Mouse (Mus musculus): ENCODE results near the gene Eef2kmt. TPM values are rescaled to one million over a fixed set of nuclear protein-coding genes. Genes with fewer than 3 reads are reported as not detected.

Eef2kmt gene
- polyA plus RNA-seq, 1 experiment, result 17.0 TPM

DNA sequence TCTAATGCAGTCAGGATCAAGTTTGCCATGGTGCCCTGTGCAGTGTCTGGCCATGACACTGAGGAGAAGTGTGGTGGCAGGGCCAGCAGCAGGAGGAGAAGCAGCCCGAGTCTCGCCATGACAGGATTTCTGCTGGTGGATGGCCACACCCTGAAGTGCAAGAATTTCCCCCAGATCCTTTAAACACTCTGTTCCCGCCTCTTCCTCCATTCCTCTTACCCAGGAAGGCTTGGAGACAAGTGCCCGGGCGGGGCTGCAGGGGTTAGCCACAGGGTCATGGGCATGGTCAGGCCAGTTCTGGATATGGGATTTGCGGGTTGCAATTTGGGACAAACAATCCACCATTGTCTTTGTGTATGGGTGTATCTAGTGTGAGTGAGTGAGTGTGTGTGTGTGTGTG is 33.6 kb downstream of the Eef2kmt start, which contains the start of gene AU021092:
Gene AU021092 (minus strand): TSS at position 160 of the 400 bp plus-strand sequence.
- no peak within 1 kb of the TSS for H3K4me3 ChIP-seq (ENCODE audit: insufficient read depth, low read length)
- no peaks in the 10 kb centered on the region for H3K4me1 ChIP-seq (ENCODE audit: control insufficient read depth, insufficient read depth, low read length)
- TF ChIP-seq POLR2A (IDR thresholded peaks at IDR 0.05; ENCODE audit: low read depth, low read length), result no peak
- no peak for TF ChIP-seq CTCF (IDR thresholded peaks at IDR 0.05; ENCODE audit: borderline replicate concordance, insufficient read depth, low read length)
- H3K27ac ChIP-seq (ENCODE audit: insufficient read depth, low read length), result no peak within 1 kb of the TSS

DNA sequence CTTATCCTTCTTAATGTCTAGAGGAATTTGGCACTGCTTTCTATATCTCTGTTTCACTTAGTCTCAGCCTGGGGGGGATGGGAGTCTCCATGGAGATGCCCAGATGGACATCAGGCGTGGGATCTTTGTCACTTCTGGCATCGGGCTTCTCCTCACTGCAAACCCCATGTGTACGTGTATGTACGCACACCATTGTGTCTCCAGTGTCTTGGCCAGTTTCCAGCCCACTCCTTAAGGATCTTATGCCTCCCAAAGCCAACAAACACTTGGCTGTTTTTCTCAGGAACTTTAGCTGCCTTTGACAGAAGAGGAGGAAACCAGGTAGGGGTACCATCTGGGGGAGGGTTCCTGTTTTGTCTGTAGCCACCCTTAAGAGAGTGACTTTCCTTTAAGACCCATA is 34.4 kb downstream of the Eef2kmt start:
- Histone ChIP-seq H3K4me3 (ENCODE audit: insufficient read depth, low read length) (no peak overlapping the region), H3K27ac (ENCODE audit: insufficient read depth, low read length) (no peak overlapping the region), H3K4me1 (ENCODE audit: control insufficient read depth, insufficient read depth, low read length) (no peaks in the 10 kb centered on the region)
- TF ChIP-seq POLR2A (IDR thresholded peaks at IDR 0.05; ENCODE audit: low read depth, low read length), result no peak
- TF ChIP-seq CTCF (IDR thresholded peaks at IDR 0.05; ENCODE audit: borderline replicate concordance, insufficient read depth, low read length), result no peak

DNA sequence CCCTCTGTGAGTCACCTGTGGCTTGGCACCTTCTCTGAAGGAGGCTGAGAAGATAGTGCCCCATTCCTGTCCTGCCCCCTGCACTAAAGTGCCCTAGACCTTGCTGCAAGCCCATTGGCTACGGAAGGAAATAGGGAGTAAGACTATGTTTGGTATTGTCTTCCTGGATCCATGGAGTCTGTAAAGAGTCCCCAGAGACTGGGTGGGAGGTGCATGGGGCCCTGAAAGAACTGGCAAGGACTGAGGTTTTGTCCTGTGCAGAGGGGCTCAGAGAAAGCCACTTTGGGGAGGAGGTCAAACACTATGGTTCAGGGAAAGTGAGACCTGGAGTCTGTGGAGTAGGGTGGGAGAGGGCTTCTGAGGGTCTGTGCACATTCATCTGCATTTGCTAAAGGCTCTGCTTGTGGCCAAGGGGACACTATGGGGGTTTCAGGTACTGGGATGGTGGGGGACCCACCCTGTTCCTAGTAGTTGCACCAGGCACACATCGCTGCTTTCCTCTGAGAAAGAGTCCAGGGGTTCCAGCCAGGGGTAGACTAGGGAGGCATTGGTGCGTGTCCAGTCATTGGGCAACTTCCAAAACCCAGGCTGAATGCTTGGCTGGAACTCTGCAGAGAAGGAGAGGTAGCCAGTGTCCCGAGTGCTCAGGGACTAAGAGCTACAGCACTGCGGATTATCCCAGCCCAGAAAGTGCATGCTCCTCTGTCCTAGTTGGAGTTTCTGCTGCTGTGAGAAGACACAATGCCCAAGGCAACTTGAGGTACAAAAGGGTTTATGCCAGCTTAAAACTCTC is 38.2 kb downstream of the Eef2kmt start:
- no peak for TF ChIP-seq CTCF (IDR thresholded peaks at IDR 0.05; ENCODE audit: borderline replicate concordance, insufficient read depth, low read length)
- TF ChIP-seq POLR2A (IDR thresholded peaks at IDR 0.05; ENCODE audit: low read depth, low read length), result no peak

DNA sequence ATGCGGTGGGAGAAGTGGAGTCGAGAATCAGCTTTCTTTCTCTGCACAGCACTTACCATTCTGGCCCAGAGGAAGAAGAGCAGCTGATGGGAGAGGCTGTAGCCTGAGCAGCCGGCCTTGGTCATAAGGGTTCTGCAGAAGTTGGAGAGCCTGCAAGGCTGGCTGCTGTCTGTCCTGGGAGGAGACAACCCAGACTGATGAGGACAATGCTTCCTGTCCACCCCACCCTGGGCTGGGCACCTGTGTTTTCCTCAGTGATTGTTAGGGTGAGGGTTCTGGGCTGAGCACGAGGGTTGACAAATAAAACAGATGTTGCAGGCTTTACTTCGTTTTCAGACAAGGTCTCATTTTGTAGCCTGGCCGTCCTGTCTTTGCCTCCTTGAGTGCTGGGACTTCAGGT is 39.1 kb downstream of the Eef2kmt start:
- no peak overlapping the region for H3K27ac ChIP-seq (ENCODE audit: insufficient read depth, low read length)
- H3K4me1 ChIP-seq (ENCODE audit: control insufficient read depth, insufficient read depth, low read length), result no peaks in the 10 kb centered on the region
- TF ChIP-seq CTCF (IDR thresholded peaks at IDR 0.05; ENCODE audit: borderline replicate concordance, insufficient read depth, low read length) (no peak), POLR2A (IDR thresholded peaks at IDR 0.05; ENCODE audit: low read depth, low read length) (no peak)
- no peak overlapping the region for H3K4me3 ChIP-seq (ENCODE audit: insufficient read depth, low read length)

More for the DNA sequence above, 38.2 kb downstream of the Eef2kmt start:
- no peak overlapping the region for H3K27ac ChIP-seq (ENCODE audit: insufficient read depth, low read length)
- no peaks in the 10 kb centered on the region for H3K4me1 ChIP-seq (ENCODE audit: control insufficient read depth, insufficient read depth, low read length)
- no peak overlapping the region for H3K4me3 ChIP-seq (ENCODE audit: insufficient read depth, low read length)

DNA sequence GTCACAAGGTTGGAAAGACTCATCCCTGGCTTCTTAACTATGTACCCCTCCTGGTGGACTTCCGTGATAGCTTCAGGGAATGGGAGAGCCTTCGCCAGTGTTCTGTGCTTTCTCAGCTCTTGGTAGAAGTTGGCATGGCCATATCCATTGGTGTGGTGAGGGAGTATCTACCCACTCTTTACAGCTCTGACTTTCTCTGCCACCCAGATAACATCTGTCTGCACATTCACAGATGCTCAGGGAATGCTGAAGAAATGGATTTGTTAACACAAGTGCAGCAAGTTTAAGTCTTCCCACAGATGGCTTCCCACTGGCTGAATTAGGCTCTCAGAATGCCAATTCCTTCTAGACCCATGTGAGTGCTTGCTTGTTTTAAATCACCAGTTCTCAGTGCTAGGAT is 41.7 kb downstream of the Eef2kmt start:
- no peak for TF ChIP-seq POLR2A (IDR thresholded peaks at IDR 0.05; ENCODE audit: low read depth, low read length)
- TF ChIP-seq CTCF (IDR thresholded peaks at IDR 0.05; ENCODE audit: borderline replicate concordance, insufficient read depth, low read length), result no peak
- no peak overlapping the region for H3K27ac ChIP-seq (ENCODE audit: insufficient read depth, low read length)
- H3K4me3 ChIP-seq (ENCODE audit: insufficient read depth, low read length), result no peak overlapping the region
- no peaks in the 10 kb centered on the region for H3K4me1 ChIP-seq (ENCODE audit: control insufficient read depth, insufficient read depth, low read length)

DNA sequence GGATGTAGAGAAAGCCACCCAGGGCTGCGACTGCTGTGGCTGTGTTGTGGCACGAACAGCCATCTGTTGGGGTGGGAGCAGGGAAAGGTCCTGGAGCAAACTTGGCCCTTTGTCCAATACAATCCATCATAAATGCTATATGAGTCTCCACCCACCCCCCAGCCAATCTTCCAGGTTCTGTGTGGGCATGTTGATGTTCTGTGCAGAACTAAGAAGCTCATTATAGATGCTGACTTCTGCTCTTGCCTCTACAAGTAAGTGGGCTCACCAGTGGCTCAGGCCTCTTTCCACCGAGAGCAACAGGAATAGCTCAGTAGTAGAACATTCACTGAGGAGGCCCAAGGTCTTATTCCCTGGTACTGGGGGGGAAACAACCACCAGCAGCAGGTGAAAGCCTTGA is 43.6 kb downstream of the Eef2kmt start:
- no peak overlapping the region for H3K4me3 ChIP-seq (ENCODE audit: insufficient read depth, low read length)
- H3K4me1 ChIP-seq (ENCODE audit: control insufficient read depth, insufficient read depth, low read length), result no peaks in the 10 kb centered on the region
- TF ChIP-seq POLR2A (IDR thresholded peaks at IDR 0.05; ENCODE audit: low read depth, low read length), result no peak
- no peak for TF ChIP-seq CTCF (IDR thresholded peaks at IDR 0.05; ENCODE audit: borderline replicate concordance, insufficient read depth, low read length)
- H3K27ac ChIP-seq (ENCODE audit: insufficient read depth, low read length), result no peak overlapping the region

DNA sequence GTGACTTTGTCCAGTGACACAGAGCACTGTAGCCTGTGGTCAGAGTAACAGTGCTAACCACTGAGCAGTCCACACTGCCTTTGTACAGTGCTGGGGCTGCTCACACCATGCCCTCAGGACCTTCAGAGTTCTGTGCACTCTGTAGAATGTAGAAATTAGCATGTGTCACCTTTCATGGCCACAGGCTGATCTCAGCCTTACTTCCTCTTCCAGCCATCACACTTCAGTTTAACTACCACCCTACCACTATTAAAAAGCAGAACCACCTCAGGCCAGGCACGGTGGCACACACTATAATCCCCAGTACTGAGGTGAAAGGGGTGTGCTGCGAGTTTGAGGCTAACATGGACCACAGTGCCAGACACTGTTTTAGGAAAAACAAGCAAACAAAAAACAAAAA is 45.4 kb downstream of the Eef2kmt start:
- H3K4me3 ChIP-seq (ENCODE audit: insufficient read depth, low read length), result no peak overlapping the region

DNA sequence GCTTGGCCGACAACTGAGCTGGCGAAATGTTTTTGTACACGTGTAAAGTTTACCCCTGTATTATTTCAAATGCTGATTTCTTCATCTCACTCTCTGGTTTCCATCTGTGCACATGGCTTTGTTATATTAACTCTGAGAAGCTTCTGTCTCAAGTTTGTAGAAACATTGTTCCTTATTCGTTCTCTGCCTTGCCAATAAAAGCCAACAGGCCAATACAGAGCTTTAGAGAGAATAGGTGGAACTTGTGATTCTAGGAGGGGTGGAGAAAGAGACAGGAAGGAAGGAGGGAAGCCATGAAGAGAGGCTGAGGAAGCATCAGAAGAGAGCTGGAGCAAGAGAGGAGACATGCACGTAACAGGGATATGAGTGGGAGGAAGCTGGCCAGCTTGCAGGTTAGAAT is 49.7 kb downstream of the Eef2kmt start:
- no peak for TF ChIP-seq CTCF (IDR thresholded peaks at IDR 0.05; ENCODE audit: borderline replicate concordance, insufficient read depth, low read length)
- TF ChIP-seq POLR2A (IDR thresholded peaks at IDR 0.05; ENCODE audit: low read depth, low read length), result no peak
- H3K4me1 ChIP-seq (ENCODE audit: control insufficient read depth, insufficient read depth, low read length), result peaks cover 3% of the 10 kb centered on the region; the same call in 1 of the 2 replicates
- no peak overlapping the region for H3K27ac ChIP-seq (ENCODE audit: insufficient read depth, low read length)
- H3K4me3 ChIP-seq (ENCODE audit: insufficient read depth, low read length), result no peak overlapping the region

More for the DNA sequence above, 45.4 kb downstream of the Eef2kmt start:
- no peak overlapping the region for H3K27ac ChIP-seq (ENCODE audit: insufficient read depth, low read length)
- TF ChIP-seq CTCF (IDR thresholded peaks at IDR 0.05; ENCODE audit: borderline replicate concordance, insufficient read depth, low read length) (no peak), POLR2A (IDR thresholded peaks at IDR 0.05; ENCODE audit: low read depth, low read length) (no peak)
- H3K4me1 ChIP-seq (ENCODE audit: control insufficient read depth, insufficient read depth, low read length), result no peaks in the 10 kb centered on the region

DNA sequence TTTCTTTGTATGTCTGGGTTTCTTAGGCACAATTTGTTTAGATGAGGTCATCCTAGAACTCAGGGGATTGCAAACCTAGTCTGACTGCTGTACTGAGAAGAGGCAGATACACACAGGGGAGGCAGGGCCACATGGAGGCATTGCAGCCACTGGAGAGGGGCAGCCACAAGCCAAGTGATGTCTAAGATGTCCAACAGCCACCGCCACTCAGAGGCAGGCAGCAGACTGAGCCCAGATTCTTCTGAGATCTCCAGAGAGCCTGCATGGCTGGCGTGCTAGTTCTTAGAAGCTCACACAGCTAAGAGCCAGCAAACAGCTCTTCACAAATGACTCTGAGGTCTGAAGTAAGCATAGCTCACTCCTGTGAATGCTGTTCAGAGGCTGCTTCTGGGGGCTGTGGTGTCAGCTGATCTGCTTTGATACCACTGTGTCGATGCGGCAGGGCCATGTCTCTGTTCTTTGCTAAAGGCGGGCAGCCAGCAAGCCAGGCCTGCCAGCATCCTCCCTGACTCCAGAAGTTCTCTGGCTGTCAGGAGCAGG is 50.3 kb downstream of the Eef2kmt start:
- H3K27ac ChIP-seq (ENCODE audit: insufficient read depth, low read length), result no peak overlapping the region
- TF ChIP-seq CTCF (IDR thresholded peaks at IDR 0.05; ENCODE audit: borderline replicate concordance, insufficient read depth, low read length) (no peak), POLR2A (IDR thresholded peaks at IDR 0.05; ENCODE audit: low read depth, low read length) (no peak)
- H3K4me3 ChIP-seq (ENCODE audit: insufficient read depth, low read length), result no peak overlapping the region
- H3K4me1 ChIP-seq (ENCODE audit: control insufficient read depth, insufficient read depth, low read length), result peaks cover 3% of the 10 kb centered on the region; the same call in 1 of the 2 replicates
